Mouse (Mus musculus): ENCODE results near the gene Cuedc1.

Gene Cuedc1

DNA sequence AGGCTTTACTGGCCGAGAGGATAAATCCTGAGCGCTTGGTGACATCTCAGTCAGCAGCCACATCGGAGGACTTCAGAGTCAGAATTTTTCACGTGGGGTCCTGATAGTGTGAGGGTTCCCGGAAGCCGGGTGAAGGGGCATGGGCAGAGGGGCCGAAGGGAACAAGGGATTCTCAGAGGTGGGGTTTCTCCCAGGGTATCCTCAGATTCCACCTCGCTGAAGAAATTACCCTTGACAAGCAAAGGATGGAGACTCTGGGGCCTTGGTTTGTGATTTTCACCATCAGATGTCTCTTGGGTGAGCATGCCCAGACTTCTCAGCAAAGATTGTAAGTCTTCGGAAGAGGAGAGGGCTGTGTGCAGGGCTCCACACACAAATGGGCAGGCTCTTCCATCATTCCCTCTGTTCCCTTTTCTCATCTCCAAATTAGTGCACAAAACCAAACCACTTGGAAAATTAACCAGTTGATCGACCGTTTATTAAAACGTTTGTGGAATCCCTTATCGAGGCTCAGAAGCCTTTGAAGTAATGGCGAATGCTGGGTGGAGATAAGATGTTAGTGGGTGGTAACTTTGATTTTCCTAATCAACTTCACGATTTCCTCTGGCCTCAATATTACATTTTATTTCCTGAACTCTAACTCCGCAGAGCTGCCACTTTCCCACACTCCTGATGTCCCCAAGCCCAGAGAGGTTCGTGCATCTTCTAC, at the start of gene Cuedc1:
TSS of gene Cuedc1 (plus strand) at position 38 of the 709 bp plus-strand sequence.
- no peak for DNase-seq (ENCODE audit: low spot score in 2 of 2)

- no peak for DNase-seq (ENCODE audit: low spot score in 2 of 2)
Observed at GRCm38 (mm10) chr11:88048961-88049670, 48.7 kb upstream of the Cuedc1 start.

GRCm38 (mm10) chr11:88049732-88050131, 48.1 kb upstream of the Cuedc1 start:
- no peak for DNase-seq (ENCODE audit: low spot score in 2 of 2)

DNA sequence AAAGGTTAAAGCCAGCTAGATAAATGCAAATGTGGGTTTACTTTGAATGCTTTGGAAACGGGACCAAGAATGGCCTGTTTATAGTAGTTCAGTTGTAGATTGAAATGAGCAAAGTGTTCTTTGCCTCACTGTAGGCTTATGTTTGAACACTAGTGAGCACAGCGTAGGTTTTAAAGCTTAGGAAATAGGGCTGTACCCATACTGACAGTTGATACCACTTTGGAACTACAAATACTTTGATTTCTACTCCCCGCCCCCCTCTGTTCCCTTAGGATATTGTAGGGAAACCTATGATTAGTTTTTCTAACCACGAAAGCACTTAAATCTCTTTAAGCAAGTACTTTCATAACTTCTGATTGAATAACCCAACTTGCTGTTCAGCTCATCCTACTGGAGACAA, 45.2 kb upstream of the Cuedc1 start:
- DNase-seq (ENCODE audit: low spot score in 2 of 2) = no peak

DNA sequence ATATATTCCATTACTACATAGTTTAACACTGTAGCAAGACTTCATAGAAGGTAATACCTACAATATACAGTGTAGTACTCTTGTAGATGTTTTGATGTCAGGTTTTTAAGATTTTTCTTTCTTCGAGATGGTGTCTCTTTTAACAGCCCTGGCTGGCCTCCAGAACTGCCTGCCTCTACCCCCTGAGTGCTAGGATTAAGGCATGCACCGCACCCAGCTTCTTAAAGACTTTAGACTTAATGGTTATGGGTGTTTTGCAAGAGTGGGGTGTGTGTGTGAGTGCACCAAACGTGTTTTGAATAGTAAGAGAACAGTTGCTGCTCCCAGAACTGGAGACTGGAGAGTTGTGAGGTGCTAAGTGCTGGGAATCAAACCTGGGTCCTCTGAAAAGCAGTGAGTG, 44.0 kb upstream of the Cuedc1 start:
- no peak for DNase-seq (ENCODE audit: low spot score in 2 of 2)

DNA sequence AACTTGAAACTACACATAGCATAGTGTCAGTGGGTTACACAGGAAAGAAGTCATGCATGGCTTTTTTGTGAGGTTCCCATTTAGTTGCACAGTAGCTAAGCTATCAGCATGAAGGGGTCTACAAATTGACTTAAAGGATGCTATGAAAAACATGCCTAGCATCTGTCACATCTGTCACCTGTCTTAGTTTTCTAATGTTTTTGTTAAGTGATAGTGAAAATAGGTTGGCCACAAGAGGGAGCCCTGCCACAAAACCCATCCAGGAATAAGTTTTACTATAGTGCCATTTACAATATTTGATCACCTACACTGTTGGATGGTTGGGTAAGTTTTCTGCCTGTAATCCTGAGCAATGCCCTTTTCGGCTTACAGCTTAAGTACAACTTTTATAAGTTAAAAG, 43.3 kb upstream of the Cuedc1 start:
- no peak for DNase-seq (ENCODE audit: low spot score in 2 of 2)

DNA sequence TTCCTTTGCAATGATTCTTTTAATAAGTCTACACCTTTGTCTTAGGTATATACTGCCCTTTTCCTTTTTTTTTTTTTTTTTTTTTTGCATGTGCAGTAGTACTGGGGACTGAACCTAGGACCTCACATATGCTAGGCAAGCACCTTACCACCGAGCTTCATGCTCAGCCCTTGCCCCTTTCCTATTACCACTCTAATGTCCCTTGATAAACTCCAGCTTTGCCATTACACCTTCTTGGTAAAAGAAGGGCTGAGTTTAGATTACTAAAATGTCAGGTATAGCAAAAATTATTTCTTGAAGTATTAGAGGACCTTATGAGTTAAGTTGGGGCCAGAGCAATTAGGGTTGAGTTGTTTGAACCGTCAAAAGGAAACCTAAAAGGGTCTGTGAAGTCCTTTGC, 42.1 kb upstream of the Cuedc1 start:
- no peak for DNase-seq (ENCODE audit: low spot score in 2 of 2)

- no peak for DNase-seq (ENCODE audit: low spot score in 2 of 2)
Observed at GRCm38 (mm10) chr11:88057788-88058187, 40.1 kb upstream of the Cuedc1 start.

GRCm38 (mm10) chr11:88059141-88059540, 38.7 kb upstream of the Cuedc1 start:
- no peak for DNase-seq (ENCODE audit: low spot score in 2 of 2)

DNA sequence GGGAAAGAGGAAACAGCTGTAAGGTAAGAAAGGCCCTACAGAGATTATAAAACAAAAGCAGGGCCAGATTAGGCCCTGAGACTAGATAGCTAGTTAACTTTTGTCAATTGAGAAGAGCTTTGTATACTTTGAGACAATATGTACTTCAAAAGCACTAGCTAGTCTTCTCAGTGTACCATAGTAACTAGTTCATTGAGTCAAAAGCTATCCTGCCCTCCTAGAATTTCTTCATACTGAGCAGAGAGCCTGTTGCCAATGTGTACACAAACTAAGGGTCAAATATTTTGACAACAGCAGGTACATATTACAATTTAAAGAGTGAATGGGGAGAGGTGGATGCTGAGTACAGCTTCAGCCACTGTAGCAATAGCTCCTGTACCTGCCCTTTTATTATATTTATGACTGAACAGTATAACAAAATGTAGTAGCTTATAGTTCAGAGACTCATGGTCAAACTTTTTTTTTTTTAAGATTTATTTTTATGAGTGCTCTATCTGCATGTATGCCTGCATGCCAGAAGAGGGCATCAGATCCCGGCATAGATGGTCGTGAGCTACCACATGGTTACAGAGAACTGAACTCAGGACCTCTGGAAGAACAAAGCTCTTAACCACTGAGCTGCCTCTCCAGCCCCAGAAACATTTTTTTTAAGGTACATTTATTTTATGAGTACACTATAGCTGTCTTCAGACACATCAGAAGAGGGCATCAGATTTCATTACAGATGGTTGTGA, 35.8 kb upstream of the Cuedc1 start:
- DNase-seq (ENCODE audit: low spot score in 2 of 2) = no peak

DNA sequence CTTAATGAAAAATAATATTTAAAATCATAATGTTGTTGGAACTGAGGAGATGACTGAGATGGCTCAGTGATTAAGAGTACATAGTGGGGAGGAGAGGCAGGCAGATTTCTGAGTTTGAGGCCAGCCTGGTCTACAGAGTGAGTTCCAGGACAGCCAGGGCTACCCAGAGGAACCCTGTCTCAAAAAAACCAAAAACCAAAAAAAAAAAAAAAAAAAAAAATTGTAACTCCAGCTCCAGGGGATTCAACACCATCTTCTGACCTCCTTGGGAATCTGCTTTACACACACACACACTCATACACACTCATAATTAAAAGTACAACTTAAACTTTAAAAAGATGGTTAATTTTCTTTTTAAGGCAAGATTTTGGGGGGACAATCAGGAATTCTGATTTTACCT, 32.1 kb upstream of the Cuedc1 start:
- no peak for DNase-seq (ENCODE audit: low spot score in 2 of 2)

- DNase-seq (ENCODE audit: low spot score in 2 of 2) = no peak
Observed at GRCm38 (mm10) chr11:88067191-88067585, 30.7 kb upstream of the Cuedc1 start.

GRCm38 (mm10) chr11:88067586-88068410, 30.1 kb upstream of the Cuedc1 start, which contains the start of gene Vezf1:
TSS of gene Vezf1 (plus strand) at chr11:88068279.
- peak; percentile 55 to 72 for DNase-seq (ENCODE audit: low spot score in 2 of 2)

DNA sequence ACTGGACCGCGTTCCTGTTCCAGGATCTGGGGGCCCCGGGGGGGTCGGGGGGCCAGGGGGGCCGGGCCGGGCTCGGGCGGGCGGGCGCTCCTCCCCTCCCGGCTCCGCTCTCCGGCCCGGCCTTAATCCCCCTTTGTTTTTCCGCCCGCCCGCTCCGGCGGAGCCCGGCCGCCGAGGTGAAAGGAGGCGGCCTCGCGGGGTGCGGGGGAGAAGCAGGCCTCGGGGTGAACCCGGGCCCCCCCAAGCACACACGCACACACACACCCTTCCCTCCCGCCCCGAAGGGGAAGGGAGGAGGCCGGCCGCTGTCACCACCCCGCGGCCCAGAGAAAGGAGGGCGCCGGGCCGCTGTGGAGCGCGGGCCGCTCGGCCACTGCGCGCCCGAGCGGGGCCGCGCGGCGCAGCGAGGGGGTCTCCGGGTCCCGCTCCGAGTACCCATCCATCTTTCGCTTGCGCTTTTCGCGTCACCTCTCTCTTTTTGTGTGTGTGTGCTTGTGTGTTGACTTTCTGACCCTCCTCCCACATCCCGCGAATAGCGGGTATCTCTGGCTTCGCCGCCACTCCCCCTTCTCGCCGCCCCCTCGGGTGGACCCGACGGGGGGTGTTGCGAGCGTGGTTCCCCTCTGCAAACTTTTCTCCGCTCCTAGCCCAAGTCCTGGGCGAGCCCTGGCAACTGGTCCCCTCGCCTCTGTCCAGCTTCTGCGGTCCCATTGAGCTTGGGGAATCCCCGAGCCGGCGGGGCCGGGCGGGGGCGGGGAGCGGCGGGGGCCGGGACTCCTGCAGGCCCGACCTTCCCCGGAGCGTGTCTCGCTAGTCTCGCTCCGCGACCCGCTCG, 29.2 kb upstream of the Cuedc1 start:
- DNase-seq (ENCODE audit: low spot score in 2 of 2) = peak; percentile 72 to 75

- no peak for DNase-seq (ENCODE audit: low spot score in 2 of 2)
Observed at GRCm38 (mm10) chr11:88069246-88069570, 28.6 kb upstream of the Cuedc1 start.

DNA sequence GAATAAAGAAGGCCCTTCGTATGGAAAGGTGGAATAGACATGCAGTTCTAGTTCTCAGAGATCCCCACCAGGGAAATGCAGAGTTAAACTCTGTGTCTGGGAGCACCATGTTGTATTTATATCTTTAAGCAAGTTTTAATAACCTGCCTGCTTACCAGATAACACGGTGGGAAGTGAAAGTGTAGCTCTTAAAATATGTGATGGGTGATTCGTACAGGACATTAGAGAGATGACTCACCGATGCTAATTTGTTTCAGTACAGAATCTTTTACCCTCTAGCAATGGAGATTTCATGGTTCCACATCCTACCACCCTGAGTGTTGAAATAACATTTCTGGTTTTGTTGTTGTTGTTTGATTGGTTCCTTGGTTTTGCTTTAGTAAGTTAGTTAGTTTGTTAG, 27.5 kb upstream of the Cuedc1 start:
- DNase-seq (ENCODE audit: low spot score in 2 of 2) = no peak

- DNase-seq (ENCODE audit: low spot score in 2 of 2) = no peak
Observed at GRCm38 (mm10) chr11:88071113-88071512, 26.7 kb upstream of the Cuedc1 start.

DNA sequence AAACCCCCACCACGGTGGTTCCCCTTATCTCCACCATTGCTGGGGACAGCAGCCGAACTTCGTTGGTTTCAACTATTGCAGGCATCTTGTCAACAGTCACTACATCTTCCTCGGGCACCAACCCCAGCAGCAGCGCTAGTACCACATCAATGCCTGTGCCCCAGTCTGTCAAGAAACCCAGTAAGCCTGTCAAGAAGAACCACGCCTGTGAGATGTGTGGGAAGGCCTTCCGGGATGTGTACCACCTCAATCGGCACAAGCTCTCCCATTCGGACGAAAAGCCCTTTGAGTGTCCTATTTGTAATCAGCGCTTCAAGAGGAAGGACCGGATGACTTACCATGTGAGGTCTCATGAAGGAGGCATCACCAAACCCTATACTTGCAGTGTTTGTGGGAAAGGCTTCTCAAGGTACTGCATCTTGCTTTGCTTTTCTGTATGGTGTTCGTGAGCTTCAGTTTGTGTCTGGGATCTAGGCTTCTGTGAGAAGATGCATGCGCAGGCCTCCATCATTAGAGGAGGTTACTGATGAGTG, 24.4 kb upstream of the Cuedc1 start:
- DNase-seq (ENCODE audit: low spot score in 2 of 2) = no peak

DNA sequence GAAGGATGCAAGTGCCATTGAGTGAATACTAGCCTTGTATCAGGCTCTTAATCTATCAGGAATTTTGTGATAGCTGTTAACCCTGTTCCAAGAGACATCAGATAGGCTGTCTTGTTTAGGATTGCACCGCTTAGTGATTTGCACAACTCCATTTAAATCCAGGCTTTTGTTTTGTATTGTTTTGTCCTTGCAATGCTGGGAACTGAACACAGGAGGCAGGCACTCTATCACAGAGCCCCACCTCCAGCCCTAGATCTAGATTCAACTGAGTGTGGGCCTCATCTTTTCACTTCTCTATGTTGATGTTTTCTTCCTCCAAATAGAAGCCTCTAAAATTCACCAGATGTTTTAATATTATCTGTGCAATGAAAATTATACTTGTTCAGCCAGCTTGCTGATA, 22.2 kb upstream of the Cuedc1 start:
- DNase-seq (ENCODE audit: low spot score in 2 of 2) = no peak

DNA sequence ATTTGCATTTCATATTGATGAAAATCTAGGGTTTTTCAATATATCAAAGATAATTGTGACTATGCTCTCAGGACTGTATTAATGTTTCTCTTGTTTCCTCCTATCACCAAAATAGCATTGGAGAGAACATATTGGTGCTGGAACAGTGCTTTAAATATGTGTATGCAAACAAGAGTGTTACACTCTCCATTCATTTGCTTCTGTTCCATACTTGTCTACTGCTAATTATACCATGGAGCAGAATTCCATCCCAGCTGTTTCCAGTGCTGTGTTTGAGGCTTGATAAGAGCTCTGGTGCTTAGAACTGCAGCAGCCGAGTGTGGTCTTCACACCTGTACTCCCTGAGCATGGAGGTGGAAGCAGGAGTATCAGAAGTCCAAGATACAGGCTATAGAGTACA, 21.5 kb upstream of the Cuedc1 start:
- no peak for DNase-seq (ENCODE audit: low spot score in 2 of 2)

DNA sequence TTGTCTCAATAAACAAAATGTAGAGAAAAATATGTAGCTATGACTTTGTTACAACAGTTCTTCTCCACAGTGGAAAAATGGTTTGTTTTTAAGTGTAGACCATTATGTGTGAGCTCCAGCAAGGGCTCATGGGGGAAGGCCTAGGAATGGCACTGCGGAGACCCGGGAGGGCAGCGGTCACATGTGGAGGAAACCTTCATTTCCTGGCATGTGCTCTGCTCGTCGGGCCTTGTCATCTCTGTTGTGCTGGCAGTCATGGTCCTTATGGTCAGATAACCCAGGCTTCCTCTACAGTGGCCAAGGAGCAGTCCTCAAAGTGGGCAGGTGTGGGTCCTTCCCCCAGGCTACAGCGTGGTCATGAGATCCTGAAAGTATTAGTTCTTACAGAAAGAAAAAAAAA, 14.2 kb upstream of the Cuedc1 start:
- no peak for DNase-seq (ENCODE audit: low spot score in 2 of 2)
